Mouse (Mus musculus) left cerebral cortex, adult 9 months (tissue): ENCODE data around the gene Lenep.
A peak's percentile ranks its signal among the peaks of the same experiment; 100 is the strongest.

Experiments
- DNase-seq, 2 experiments: peaks; one replicate each; pipeline ENCODE4 v3.0.0; 2022; ENCODE audit warnings: low spot score in 2 of 2

Lenep gene

DNA sequence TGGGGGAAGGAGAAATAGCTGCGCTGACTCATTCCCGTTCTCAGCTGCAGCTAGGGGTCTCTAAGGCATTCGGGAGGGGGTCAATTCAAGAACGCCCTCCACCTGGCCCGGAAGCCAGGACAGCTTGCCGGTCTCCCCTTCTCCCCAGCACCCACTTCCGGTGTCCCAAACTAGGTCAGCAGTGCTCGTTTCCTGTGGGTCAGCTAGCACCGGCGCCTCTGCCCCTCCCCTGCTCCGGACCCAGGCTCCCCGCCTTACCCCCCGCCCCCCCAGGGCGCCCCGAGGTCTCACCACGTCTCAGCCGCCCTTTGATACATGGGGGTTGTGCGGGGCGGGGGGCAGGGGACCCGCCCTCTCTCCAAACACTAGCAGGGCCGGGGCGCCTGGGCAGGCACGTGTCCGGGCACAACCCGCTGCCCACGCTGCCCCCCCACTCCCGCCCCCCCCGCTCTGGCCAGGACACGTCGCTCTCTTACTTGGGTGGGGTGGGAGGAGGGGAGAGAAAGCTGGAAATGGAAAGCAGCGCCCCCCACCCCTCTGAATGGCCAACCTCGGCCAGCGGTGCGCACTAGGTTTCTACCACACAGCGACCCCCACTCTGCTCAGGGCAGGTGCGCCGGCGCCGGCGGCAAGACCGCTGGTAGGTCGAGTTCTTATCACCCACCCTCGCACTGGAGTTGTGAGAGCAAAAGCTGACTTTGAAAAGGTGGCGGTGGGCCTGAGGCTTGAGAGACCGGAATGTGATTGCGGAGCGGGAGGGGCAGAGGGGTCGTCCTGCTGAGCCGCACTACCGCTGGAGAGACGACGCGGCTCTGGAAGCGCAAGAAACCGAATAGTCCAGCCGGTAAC is 10.7 kb downstream of the Lenep start:
- DNase-seq: peak in 1 of 2 experiments; percentile 37

DNA sequence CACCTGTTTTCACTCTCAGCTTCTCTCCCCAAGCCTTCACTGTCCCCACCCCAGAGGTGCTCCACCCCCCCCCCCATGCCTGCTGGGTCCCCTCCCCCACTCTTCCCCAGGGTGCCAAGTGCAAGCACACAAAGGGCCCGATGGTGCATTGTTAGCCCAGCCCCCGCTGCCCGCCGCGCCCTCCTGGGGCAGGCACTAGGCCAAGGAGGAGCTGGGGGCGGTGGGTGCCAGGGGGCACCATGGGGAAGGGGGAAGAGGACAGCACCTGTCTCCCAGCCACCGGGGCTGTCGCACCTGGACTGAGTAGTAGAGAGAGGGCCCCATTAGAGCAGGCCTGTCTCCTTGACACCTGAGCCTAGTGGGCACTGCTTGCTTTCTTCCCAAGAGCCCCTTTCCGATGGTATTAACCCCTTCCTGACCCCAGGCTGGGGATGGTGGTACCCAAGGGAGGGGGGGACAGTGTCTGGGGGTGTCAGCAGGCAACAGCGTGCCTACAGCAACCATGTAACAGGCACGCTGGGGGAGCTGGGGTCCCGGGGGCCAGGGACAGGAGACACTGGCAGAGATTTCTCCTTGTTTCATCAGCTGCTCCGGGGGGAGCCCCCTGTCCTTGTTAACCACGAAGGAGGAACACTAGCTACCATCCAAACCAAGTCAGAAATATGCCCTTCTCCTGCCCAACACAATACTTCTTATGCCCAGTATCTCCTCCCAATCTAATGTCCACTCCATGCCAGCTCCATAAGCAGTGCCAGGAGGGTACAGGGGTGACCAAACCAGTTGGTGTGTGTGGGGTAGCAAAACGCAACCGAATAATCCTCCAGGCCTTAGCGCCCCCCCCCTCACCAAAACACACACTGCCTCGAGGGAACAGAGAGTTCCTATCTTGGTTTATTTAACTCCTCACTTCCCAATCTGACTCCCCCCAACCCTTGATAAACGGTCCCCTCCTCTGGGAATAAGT is 11.6 kb downstream of the Lenep start:
- DNase-seq: no peak

DNA sequence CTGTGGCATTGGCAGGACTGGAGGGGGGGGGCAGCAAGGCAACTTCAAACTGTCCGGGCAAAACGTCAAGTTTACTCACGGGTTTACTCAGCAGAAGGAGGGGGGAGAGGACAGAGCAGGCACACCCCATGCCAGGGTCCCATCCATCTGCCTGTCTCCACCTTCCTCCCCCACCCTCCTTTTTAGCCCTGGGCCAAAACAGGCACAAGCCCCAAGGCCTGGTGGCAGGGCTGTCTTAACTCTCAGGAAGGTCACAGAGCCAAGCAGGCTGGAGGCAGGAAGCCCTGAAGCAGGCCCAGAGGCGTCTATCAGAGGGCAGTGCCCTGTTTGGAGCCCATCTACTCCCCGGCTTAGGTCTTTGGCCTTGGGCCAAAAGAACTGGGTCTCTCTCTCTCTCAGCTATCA is 12.5 kb downstream of the Lenep start:
- DNase-seq: no peak

DNA sequence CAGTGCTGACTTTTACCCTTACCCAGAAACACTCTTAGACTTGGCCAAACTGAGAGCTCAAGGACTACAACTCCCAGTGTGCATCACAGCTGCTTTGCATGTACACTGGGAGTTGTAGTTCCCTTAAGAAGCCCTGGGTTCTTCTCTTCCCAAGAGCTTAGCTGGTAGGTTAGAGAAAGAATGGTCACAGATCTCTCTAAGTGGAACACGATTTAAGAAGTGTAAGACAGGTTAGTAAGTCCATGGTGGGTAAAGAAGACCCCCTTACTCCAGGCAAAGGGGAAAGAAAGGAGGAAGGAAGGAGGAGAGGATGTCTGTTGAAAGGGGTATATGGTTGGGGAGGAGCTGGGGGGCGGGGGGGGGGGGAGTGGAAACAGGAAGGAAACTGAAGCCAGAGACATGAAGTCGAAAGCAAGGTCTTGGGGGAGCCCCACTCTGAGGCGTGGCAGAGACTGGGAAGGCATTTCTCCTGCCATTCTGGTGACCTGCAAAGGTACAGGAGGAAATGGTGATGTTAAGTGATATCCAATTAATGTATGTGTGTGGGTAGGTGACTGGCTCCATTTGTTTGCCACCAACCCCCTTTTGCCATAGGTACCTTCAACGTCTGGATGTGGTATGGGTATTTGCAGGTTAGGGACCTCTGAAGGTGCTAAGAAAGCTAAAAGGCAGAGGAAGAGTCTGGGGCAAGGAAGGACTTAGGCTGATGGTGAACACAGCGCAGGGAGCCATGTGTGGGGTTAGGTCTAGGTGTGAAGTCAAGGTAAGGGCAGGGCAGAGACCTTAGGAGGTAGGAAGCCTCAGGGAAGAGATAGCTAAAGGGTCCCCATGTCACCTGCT is 13.5 kb downstream of the Lenep start:
- DNase-seq: peak in 1 of 2 experiments; percentile 32

DNA sequence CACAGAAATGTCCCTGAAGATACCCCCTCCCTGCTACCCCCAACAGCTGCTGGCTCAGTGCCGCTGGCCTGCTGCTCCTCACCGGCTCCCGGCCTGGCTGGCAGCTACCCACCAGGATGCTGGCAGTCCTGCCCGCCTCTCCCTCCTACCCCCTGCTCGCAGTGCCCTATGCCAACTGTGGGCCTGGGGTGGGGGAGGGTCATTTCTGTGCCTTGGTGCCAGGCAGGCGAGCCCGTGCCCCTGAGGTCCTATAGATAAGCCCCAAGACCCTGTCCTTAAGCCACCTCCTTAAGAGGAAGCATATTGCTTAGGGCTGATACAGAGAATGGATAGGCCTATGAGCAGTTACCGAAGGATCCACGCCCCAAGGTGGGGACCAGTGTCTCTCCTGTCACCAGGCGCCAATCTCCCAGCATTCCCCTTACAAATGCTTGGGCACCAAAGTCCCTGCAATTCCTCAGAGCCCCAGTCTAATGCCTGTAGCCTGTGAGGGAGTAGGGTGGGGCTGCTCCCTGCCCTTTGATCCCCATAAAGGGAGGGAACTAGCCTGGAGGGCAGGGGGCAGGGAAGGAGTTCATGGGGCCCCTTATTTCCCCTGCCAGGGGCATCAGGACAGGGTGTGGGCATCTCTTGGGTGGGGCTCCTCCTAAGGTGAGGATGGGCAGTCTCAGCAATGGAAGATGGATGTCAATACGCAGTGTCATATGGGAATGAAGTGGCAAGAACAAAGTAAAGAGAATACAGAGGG is 14.3 kb downstream of the Lenep start:
- peak in 1 of 2 experiments; percentile 43 for DNase-seq

DNA sequence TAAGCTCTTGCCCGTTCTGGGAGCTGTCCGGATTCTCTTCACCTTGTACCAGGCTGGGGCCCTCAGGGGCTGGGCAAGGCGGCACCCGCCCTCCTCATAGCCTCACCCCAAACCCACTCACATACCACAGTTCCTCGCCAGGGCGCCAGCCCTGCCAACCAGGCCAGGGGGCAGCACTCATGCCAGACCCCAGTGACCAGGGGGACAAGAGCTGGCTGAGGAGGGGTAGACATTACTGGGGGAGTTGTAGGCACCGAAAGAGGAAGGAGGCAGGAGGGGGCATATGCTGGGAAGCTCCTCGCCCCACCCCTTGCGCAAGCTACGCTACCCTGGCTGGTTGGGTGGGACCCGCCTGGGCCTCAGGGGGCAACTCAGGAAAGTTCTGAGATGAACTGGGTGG is 15.0 kb downstream of the Lenep start:
- DNase-seq: no peak

DNA sequence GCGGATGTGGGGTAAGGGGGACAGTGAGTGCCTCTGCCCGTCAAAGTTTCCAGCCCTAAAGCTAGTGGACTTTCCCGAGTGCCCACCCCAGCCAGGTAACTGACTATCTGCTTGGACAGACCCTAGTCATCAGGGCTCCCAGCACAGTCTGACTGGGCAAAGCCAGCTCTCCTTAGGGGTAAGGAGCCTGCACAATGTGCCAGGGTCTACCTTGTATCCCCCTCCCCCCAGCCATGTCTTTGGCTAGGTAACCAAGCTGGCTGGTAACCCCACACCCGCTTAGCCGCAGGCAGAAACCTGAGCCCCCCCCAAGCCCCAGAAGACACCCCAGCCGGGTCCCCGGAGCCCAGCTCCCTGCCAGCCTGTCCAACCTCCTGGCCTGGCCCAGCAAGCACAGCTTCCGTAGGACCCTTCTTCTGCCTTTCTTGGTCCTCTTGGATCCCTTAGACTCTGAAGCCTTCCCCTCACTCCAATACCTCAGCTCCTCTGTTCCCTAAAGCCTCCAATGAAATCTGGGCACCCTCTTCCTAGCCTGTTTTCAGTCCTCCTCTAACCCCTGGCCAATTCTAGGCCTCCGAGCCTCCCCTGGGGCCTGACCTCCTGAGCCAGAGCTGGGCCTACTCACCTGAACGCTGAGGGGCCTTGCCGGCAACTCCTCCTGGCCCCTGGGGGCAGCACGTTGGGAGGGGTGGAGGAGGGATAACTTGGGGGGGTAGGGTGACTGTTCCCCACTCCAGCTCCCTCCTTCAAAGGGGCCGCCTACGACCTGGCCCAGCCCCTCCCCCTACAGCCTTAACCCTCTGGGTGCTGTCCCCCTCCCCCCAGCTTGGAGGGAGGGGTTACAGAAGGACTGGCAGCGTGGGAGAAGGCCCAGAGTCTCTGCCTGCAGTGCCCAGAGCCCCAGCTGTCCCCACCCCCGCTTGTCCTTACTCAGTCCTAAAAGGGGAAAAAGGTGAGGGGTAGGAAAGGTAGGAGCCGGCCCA is 15.9 kb downstream of the Lenep start:
- DNase-seq: no peak

DNA sequence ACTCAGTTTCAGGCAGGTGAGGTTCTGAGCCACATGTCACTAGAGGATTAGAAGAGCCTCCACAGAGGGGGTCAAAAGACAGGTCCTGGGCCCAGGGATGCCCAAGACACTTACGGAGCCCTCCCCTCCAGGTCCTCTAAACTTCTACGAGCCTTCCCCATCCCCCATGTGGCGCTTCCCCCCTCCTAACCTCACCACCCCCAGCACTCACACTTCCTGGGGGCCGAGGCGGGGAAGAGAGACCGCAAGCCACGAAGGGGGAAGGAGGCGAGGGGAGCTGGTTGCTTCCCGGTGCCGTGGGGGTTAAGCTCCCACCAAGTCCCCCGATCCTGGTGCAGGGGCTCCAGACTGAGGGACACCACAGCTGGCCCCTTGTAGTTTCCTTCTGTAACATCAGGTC is 17.1 kb downstream of the Lenep start:
- no peak for DNase-seq

DNA sequence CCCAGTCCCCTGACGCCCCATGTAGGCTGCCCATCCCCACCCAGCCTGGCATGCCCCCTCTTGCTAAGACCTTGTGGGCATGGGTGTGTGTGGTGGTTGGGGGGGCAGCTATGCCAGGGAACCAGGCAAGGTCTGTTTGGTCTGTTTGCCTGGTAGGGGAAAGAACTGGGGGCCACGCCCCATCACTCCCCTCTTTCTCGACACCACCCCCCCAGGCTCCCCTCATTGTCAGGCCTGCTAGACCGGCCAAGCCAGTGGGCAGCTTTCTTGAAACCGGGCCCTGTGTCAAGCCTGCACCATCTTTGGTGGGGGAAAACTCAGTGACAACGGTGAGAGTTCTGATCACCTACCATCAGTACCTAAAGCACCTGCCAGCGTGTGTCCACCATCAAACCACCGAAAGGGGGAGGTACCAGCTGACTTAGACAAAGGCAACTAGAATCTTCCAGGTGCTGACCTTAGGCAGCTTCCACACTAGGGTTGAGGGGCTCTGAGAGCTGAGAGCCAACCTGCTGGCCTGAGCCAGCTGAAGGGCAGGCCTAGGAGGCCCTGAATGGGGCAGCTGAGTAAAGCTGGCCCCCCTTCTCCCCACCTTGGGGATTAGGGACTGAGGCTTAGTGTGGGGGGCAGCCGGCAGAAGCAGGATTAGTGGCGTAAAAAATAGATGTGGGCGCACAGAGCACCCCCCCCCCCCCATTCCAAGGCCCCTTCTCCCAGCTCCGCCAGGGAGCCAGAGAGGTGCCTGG is 18.1 kb downstream of the Lenep start:
- no peak for DNase-seq

DNA sequence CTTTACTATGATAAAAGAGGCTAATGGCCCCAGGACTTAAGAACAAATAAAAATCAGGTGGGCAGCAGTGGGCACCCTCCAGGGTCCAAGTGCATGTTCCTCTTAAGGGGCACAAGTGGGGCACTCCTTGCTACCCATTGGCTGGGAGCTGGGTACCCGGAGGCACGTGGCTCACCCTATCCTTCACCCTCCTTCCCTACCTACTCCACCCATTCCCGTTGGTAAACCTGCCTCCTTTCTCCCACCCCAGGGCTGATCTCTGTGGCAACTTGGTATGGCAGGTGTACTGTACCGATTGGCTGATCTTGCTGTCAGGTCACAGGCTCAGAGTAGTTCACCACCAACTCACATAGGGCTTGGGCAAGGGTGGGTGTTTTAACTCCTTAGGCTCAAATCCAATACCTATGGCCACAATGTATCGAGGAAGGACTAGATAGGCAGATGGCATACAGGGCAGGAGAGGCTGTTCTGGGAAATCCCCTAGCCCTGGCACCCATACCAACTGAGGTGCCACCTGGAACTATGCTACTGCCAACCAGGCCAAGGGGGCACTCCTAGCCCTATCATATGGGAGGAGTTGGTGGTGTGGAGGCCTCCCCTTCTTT is 18.8 kb downstream of the Lenep start:
- DNase-seq: no peak

DNA sequence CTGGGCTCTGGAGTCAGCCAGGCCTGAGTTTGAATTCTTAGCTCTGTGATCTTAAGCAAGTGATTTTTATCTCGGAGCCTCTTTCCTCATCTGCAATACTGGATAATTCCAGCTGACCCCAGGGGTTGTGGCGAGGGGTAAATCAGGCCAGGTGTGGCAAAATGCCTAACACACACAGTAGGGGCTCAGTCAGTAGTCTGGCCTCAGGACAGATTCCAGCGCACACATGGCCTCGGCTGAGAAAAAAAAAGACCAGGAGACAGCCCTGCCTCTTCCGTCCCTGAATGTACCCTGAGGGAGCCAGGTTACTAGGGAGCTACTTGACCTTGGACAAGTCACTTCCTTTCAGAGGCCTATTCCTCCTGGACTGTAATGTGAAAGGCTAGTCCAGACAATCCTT is 19.6 kb downstream of the Lenep start:
- no peak for DNase-seq

DNA sequence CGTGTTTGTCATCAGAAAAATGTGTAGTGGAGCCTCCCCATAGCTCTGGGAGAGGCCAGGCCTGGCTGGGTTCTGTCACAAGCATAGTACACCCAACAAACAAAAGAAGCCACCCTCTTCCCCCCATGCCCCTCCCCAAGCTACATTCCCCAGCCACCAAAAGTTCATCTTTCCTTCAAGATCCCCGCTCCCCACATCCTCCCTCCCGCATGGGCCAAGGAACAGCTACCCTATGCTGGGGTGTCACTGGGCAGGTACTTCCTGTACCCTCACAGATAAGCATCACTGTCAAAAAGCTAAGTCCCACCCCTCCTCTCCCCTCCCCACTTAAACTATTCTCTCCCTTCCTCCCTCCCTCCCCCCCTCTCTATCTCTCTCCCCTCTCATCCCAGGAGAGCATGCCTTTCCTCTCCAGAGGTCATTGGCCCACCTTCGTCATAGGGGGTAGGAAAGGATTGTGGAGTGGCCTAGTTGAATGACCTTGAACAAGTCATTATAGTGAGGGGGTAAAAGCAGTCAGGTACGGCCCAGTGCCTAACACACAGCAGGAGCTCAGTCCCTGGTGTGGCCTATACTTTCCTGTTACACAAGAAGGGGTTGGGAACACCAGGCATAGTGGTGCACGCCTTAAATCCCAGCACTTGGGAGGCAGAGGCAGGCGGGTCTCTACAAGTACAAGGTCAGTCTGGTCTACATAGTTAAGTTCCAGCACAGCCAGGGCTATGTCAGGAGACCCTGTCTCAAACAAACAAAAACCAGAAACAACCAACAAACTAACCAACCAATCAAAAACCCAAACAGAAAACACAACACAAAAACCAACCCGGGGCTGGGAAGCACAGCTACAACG is 20.3 kb downstream of the Lenep start:
- no peak for DNase-seq

DNA sequence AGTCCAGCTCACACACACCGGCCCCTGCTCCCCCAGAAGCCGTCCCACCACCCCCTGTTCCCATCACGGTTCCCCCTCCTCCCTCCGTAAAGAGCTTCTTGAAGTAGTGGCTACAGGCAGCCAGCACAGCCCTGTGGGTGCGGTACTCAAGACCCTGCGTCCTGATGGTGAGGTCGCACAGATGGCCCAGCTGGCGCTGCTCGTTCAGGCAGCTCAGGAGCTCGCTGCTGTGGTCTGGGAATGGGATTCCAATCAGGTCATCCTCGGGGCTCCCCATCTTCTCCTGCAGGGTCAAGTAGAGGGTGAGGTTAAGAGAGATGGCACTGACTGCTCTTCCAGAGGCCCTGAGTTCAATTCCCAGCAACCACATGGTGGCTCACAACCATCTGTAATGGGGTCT is 21.4 kb downstream of the Lenep start:
- no peak for DNase-seq

DNA sequence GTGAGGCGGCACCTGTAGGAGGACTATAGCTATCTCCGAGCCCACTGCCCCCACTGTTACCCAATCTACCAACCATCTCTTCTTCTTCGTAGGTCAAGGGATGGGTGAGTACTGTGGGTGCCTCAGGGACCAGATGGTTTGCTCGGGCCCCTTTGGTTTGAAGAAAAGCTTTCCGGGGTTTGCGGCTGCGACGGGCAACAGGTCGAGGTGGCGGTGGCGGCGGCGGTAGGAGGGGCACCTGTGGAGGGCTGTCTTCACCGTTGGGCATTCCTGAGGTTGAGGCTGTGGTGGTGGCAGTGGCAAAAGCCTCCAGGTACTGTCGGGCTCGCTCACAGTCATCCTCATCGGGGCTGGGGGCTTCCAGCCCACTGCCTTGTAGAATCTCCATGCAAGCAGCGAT is 21.9 kb downstream of the Lenep start:
- no peak for DNase-seq

DNA sequence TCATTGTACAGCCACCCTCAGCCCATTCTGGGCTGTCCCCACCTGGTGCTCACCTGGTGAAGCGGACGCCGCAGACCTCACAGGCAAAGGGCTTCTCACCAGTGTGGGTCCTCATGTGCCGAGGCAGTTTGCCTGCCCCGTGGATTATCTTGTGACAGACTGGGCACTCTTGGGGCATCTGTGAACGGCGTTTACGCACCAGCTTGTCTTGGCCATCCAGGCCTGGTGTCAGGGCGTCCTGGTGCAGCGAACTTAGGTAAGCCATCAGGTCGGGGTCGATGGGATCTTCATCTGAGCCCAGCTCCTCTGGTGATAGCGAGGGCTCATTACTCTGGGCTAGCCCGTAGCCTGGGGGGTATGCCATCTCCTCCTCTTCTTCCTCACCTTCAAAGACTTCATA is 22.3 kb downstream of the Lenep start:
- no peak for DNase-seq

DNA sequence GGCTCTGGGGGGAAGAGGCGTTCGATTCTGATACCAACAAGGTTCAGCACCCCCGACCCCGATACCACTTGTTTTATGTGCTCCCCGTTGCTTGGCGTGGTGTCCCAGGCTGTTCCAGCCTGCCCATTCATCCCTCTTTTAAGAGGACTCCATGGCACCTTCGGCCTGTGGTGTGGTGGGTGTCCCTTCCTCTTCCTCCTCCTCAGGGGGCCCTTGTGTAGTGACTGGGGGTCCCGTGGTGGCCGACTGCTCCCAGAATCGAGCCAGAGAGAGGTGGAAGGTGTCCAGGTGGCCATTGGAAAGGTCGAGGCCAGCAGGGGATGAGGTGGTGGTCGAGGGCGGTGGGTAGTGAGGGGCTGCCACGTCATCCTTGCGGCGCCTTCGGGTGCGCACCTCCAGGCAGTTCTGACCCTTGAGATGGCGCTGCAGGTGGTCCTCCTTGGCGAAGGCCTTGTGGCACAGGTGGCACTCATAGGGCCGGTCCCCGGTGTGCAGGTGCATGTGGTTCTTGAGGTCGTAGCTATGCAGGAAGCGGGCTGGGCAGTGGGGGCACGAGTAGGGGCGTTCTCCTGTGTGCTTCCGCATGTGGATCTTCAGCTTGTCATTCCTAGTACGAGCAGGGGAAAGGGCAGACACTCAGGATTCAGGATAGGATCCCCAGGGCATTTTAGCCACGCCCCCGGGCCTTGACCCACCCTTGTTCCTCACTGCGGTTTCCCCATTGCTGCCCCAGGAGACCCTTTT is 23.0 kb downstream of the Lenep start:
- no peak for DNase-seq
